Mouse (Mus musculus): Measurements from ENCODE around the gene Rexo1. TPM values are rescaled to one million over a fixed set of nuclear protein-coding genes. Genes with fewer than 3 reads are reported as not detected.

Gene Rexo1
- total RNA-seq, 2 experiments from 2014 or later = 45.2 to 54.6 TPM

DNA sequence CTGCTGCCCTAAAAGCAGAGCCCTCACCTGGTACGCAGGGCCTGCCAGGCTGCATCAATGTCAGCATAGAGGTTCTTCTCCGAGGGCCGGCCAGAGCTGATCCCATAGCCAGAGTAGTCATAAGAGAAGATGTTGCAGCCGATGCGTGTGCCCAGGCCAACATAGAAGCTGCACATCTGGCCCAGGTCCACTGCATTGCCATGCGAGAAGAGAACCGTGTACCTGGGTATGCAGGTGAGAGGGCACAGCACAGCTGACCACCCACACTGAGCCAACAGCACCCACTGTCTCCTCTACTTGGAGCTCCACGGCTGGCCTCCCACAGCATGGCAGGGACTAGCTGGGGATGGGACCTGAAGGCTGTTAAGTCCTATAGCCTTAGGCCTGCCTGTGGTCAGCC, 24.2 kb upstream of the Rexo1 start:
- DNase-seq (ENCODE audit: extremely low spot score in 1 of 2, low spot score in 1 of 2) = no peak

DNA sequence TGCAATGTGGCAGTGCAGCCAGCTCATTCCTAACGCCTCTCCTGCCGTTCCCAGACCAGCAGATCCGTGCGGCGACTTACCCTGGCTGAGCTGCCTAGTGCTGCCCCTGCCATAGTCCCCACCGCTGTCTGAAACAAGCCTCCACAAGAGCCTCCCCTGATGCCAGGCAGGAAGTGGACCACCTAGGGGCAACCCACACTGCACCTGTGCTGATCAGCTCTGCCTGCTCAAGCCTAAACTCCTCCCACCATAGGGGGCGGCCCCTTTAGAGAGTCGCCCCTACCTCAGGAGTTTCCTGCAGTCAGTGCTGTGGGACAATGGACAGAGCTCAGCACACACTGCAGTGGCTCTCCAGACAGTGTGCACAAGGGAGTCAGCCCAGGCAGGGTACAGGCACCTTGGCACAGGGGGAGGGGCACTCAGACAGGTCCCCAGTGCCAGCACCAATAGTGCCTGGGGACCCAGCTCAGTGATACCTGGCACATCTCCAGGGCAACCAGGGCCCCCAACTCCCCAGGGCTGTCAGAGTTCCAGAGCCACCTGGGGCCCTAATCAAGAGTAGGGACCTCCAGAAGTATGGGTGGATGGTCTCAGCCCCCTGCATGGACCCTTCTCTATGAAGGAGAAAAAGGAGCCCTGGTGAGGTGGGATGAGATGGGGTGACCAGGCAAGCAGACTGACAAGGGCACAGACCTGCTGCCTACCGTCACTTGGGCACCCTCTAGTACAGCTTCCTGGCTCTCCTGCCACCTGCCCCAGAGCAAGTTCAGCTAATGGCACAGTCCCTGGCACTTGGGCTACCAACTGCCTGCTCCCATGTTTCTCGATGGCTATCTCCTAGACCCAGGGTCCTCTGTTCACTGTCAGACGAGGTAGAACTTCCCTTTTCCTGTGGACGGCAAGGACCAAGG, 23.5 kb upstream of the Rexo1 start:
- no peak for DNase-seq (ENCODE audit: extremely low spot score in 1 of 2, low spot score in 1 of 2)

DNA sequence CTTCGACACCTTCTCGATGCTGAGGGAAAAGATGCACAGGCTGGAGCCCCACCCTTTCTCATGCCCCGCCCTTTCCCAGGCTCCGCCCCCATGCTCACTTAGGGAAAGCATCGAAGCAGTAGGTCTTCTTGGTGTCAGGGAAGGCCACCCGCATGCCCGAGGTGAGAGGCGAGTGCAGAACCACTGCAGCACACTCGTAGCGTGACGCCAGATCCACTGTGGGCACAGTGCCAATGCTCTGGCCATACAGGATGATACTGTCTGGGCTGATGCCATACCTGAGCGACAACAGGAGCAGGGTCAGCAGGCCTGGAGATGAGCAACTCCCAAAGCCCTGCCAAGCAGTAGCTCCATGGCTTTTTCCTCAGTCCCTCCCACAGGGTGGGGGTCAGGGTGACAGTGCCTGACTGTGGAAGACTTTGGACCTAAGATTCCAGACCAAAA, 22.7 kb upstream of the Rexo1 start:
- no peak for DNase-seq (ENCODE audit: extremely low spot score in 1 of 2, low spot score in 1 of 2)

- no peak for DNase-seq (ENCODE audit: extremely low spot score in 1 of 2, low spot score in 1 of 2)
Observed at GRCm38 (mm10) chr10:80583047-80583446, 21.7 kb upstream of the Rexo1 start.

DNA sequence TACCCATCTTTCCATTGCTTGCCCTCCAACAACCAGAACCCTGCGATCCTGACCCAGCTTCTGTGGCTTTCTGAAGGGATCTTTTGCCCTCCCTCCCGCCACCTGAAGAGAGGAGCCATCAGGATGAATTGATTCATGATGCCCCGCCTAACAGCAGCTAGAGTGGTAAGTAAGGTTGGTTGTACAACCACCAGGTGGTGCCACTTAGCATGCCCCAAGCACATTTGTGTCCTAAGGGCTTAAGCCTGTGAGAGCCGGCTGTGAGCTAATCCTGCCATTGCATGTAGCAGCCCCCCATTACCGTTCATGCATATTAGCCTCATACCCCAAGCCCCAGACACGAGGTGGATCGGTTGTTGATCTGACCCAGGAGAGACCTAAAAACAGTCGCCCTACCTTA, 17.6 kb upstream of the Rexo1 start:
- peak in 1 of 2 experiments; percentile 18 for DNase-seq (ENCODE audit: extremely low spot score in 1 of 2, low spot score in 1 of 2)

GRCm38 (mm10) chr10:80578131-80578750, 16.9 kb upstream of the Rexo1 start:
- peak; percentile 44 to 59 for DNase-seq (ENCODE audit: extremely low spot score in 1 of 2, low spot score in 1 of 2)

DNA sequence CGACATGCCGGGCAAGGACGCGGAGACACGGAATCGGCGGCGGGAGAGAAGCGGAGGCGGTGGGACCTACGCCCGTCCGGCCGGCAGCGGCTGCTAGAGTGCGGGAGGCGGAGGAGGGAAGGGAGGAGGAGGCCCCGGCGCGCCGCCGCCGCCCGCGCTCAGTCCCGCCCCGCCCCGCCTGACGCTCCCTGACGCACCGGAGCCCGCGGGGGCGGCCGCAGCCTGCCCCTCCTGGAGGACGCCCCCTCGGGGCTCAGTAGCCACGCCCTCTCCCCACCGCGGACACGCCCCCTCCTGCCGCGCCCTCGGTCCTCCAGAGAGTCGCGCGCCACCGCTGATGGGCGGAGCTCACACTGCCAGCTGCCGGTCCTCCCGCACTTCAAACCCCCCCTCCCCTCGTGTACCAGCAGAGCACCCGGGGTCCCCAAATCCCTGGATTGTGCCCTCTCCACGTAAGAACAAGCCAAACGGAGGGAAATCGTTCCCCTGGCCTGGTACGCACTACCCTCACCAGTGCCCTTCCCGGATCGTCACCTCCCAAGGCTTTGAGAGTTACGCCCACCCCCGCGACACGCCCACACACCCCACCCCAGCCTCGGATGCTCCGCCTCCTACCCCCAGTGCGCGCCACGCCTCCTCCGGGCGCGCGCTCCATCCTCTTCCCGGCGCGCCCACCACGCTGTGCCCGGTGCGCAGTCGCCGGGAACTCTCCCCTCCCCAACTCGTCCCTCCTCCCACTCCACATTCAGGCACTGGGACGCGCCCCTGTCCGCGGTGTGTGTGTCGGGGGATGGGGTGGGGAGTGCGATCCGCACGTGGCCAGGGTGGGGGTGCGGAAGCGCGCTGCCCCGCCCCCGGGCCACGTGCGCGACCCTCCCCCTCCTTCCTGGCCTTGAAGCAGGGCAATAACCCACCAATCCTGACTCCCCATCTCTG, 16.1 kb upstream of the Rexo1 start, which contains the start of gene Klf16:
Klf16 (minus strand) TSS at position 127 of the 936 bp plus-strand sequence.
- peak; percentile 87 to 93 for DNase-seq (ENCODE audit: extremely low spot score in 1 of 2, low spot score in 1 of 2)

DNA sequence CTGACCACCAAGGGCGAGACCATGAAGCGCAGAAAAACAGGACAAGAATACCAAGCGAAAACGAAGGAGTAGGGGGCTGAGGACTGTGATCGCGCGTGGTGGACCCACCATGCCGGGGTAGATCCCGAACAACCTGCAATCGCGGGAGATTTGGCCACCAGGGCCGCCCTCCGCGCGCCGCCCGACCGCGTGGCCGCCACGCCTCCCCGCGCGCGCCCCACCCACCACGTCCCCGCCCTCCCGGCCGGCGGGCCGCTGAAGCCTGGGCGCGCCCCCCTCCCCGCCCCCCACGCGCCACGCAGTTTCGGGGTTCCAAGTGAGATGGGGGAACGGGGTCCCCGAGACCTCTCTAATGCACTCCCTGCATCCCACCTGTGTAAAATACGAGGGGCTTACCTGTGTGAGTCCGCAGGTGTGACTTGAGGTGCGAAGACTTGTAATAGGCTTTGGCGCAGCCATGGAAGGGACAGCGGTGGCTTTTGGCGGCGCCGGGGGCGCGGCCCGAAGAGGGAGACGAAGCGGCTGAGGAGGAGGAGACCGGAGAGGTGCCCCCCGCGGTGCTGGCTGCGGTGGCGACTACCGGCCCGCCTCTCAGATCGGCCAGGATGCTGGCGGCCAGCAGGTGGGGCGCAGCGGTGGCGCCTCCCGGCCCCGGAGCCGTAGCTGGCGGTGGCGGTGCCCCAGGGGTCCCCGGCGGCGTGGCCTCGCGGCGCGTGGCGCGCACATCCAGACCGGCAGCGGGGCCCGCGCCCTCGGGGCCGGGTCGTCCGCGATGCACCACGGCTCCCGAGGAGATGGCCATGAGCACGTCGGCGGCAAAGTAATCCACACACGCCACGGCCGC, 15.2 kb upstream of the Rexo1 start:
- DNase-seq (ENCODE audit: extremely low spot score in 1 of 2, low spot score in 1 of 2) = peak in 1 of 2 experiments; percentile 55

DNA sequence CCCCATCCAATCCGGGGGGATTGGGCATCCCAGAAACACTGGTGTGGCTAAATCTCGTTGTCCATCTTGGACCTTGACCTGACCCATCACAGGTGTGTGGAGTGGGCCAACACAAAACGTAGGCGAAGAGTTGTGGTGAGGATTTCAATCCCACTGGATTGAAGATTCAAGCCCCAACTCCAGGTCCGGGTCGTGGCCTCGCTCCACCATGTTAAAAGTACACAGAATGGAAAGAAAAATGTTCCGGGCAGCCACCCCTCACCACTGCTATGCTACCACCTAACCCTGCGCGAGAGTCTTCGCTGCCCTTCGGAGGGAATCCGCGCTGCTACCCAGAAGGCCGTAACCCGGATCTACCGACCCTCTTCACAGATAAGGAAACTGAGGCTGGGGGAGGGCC, 14.6 kb upstream of the Rexo1 start:
- DNase-seq (ENCODE audit: extremely low spot score in 1 of 2, low spot score in 1 of 2) = no peak

GRCm38 (mm10) chr10:80574896-80575295, 13.5 kb upstream of the Rexo1 start:
- DNase-seq (ENCODE audit: extremely low spot score in 1 of 2, low spot score in 1 of 2) = no peak

- DNase-seq (ENCODE audit: extremely low spot score in 1 of 2, low spot score in 1 of 2) = no peak
Observed at GRCm38 (mm10) chr10:80573944-80574343, 12.6 kb upstream of the Rexo1 start.

DNA sequence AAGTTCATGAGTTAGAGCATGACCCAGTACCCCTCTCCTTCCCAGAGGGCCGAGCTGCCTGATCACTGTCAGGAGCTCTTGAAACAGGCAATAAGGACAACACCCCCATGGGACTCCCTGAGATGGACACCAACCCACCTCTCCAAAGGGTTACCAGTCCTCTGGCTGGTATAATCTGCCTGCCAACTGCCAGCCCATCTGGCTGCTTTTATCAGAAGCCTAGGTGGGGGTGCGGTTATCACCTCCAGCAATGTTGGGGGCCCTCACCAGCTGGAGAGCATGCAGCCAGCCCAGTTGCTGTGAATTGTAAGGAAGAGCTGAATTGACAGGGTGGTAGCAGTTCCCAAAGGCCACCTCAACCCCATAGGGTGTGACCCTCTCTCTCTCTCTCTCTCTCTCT, 11.1 kb upstream of the Rexo1 start:
- DNase-seq (ENCODE audit: extremely low spot score in 1 of 2, low spot score in 1 of 2) = no peak

DNA sequence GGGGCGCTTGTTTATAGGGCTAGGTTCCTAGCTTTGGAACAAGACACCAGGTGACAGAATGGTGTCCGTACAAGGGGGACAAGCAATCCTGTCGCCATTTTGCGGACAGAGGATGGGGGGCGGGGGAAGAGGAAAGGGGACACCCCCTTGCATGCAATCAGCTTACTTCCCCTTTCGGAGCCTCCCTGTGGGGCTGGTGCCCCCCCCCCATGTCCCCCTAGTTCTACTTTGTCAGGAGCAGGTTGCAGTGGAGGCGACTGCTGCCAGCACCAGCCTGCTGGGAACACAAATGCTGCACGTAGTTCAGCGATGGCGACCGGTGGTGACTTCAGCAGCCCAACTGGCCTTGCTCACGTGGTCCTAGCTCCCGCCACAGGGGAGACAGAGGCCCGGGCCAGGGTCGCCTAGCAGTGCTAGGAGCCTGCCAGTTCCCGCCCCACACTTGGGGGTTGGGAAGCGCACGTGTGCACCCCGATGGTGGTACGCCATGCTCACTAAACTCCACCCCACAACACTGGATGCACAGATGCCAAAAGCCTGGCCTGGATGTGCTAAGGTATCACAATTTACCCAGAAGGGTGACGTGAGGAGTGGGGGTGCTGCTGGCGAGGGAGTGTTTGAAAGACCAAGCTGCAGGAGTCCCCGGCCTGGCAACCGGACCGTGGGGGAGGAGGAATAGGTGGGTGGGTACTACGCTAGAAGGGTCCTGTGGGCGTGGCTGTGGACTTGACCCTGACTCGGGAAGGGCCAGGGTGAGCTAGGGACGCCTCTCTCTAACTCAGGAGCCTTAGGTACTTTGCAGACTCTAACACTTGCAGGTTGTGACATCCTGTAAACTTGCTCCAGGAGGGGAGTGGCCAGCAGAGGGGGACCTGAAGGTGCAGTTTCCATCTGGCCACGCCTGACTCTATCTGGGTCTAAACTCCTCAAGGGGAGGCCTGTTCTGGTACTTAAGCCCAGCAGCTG, 9.8 kb upstream of the Rexo1 start:
- DNase-seq (ENCODE audit: extremely low spot score in 1 of 2, low spot score in 1 of 2) = no peak

- DNase-seq (ENCODE audit: extremely low spot score in 1 of 2, low spot score in 1 of 2) = no peak
Observed at GRCm38 (mm10) chr10:80570419-80570818, 9.1 kb upstream of the Rexo1 start.

GRCm38 (mm10) chr10:80569664-80570066, 8.3 kb upstream of the Rexo1 start:
- no peak for DNase-seq (ENCODE audit: extremely low spot score in 1 of 2, low spot score in 1 of 2)

DNA sequence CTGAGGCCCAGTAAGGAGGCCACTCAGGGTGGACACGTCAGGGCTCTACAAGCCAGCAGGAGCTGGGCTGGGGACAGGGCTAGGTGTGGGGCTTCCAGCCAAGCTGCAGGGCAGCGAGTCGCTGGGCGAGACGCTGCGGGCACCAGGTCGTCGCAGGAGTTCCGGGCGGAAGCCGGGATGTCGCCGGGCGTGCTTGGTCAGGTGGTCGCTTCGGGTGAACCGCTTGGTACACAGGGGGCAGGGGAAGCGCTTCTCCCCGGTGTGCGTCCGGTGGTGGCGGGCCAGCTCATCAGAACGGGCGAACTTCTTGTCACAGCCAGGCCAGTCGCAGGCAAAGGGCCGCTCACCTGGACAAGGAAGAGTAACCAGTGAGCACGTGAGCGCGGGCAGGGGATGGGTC, 7.5 kb upstream of the Rexo1 start:
- no peak for DNase-seq (ENCODE audit: extremely low spot score in 1 of 2, low spot score in 1 of 2)

DNA sequence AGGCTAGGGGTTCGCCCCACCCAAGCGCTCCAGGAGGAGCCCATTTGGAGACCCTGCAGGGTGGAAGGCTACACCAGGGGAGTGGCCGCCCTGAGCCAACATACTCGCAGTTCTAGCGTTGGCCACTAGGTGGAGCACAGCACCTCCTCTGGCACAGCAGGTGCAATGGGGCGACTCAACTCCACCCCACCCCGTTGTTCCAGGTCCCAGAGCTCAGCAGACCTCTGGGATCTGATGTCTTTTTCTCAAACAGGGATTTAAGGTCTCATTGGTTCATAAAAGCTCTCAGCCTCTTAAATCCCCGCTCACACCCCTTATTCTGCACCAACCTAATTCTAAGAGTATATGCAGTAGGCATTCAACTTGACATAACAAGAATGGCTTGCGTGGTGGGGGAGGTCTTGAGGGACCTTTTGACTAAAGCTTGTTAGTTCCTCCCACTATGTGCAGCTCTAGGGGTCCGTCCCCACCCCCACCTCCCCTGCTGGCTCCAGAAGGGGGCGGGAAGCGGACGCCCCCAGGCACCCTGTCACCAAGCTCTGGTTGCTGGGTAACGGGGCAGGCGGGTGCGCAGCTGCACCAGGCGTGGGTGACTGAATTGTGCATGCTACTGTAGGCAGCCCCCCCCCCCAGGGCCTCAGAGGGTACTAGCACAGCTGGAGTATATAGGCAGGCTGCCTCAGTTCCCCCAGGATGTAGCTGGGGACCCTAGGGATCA, 5.2 kb upstream of the Rexo1 start:
- DNase-seq (ENCODE audit: extremely low spot score in 1 of 2, low spot score in 1 of 2) = peak; percentile 87 to 98

DNA sequence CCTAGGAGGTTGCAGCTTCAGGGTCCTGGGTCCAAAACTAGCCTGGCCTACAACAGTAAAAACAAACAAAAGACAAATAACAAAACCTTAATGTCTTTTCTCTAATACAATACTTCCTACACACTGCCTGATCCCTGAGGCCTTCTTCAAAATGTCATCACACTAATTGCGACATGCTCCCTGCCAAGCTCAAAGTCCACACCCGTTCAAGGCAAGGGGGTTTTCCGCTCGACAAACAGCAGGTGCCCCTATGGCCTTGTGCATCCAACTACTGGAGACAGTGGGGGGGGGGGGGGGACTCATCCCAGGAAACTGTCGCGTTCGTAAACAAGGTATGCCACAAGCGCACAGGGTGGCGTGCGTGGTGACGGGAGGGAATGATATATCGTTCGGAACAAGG, 739 bp downstream of the Rexo1 start:
- no peak for DNase-seq (ENCODE audit: extremely low spot score in 1 of 2, low spot score in 1 of 2)
